17 mouse cellular contexts compared by ENCODE assay signal in genomic region chr15:31235794-31236548, GRCm38 (mm10). TPM values are rescaled to one million over a fixed set of nuclear protein-coding genes. Genes with fewer than 3 reads are reported as not detected.
DNase-seq lines count a peak whose midpoint lies in the region; ATAC-seq and TF ChIP-seq lines count a peak whose summit lies in the region.
"Had no signal": no experiment of that assay in that cellular context is flagged by ENCODE, and none has a peak within 500 bp of the region (broad histone marks: within the 10 kb centered on the region; RNA-seq: fewer than 3 reads in every experiment).

No protein-coding gene starts in this region.

- H3K36me3 ChIP-seq in stomach, embryonic 14.5 days (ENCODE audit: control insufficient read depth, insufficient read depth, low read length), result peaks cover 17% of the 10 kb centered on the region
- peaks cover 11% of the 10 kb centered on the region for H3K36me3 ChIP-seq in stomach, postnatal 0 days (ENCODE audit: control insufficient read depth, insufficient read depth, low read length)
- H3K36me3 ChIP-seq in kidney, embryonic 16.5 days (ENCODE audit: insufficient read depth, low read length), result peaks cover 29% of the 10 kb centered on the region
- H3K36me3 ChIP-seq in liver, embryonic 15.5 days (replicated peaks), result peaks cover 16% of the 10 kb centered on the region
- H3K36me3 ChIP-seq: heart, embryonic 15.5 days; neural tube, embryonic 12.5 days had no signal

- no peak for TF ChIP-seq CTCF in stomach, postnatal 0 days (IDR thresholded peaks at IDR 0.05; ENCODE audit: low read depth)

- no peak for ATAC-seq in stomach, embryonic 14.5 days (ENCODE audit: insufficient number of reproducible peaks, insufficient read depth, low FRiP score, low read depth)
- no peak for ATAC-seq in stomach, postnatal 0 days (ENCODE audit: low FRiP score, low TSS enrichment)
- peak; percentile 80 for ATAC-seq in kidney, embryonic 16.5 days (ENCODE audit: low FRiP score, low TSS enrichment)
- ATAC-seq in liver, embryonic 15.5 days (ENCODE audit: insufficient read depth), result peak; percentile 68

- H3K4me3 ChIP-seq in stomach, embryonic 14.5 days (ENCODE audit: low read depth, low read length), result no peak overlapping the region
- H3K4me3 ChIP-seq in stomach, postnatal 0 days (ENCODE audit: low read depth, low read length), result no peak overlapping the region
- no peak overlapping the region for H3K4me3 ChIP-seq in kidney, embryonic 16.5 days (ENCODE audit: low read length)
- H3K4me3 ChIP-seq in liver, embryonic 15.5 days (replicated peaks), result no peak overlapping the region
- H3K4me3 ChIP-seq: embryonic facial prominence, embryonic 15.5 days; heart, embryonic 15.5 days; hindbrain, embryonic 13.5 days; limb, embryonic 10.5 days; lung, embryonic 15.5 days; neural tube, embryonic 12.5 days had no signal

- no peaks in the 10 kb centered on the region for H3K9me3 ChIP-seq in stomach, embryonic 14.5 days (ENCODE audit: control insufficient read depth, low read depth, low read length)
- no peaks in the 10 kb centered on the region for H3K9me3 ChIP-seq in stomach, postnatal 0 days (ENCODE audit: control insufficient read depth, low read length)
- no peaks in the 10 kb centered on the region for H3K9me3 ChIP-seq in kidney, embryonic 16.5 days (ENCODE audit: low read length)
- H3K9me3 ChIP-seq in liver, embryonic 15.5 days (replicated peaks), result no peaks in the 10 kb centered on the region
- H3K9me3 ChIP-seq: embryonic facial prominence, embryonic 15.5 days; heart, embryonic 15.5 days; hindbrain, embryonic 13.5 days; limb, embryonic 10.5 days; lung, embryonic 15.5 days; neural tube, embryonic 12.5 days had no signal

- H3K27ac ChIP-seq in stomach, embryonic 14.5 days (ENCODE audit: low read length), result peak overlapping the region; percentile 21; the same call in 1 of the 2 replicates
- no peak overlapping the region for H3K27ac ChIP-seq in stomach, postnatal 0 days (replicated peaks)
- H3K27ac ChIP-seq in kidney, embryonic 16.5 days (ENCODE audit: low read length), result peak overlapping the region; percentile 76
- H3K27ac ChIP-seq in liver, embryonic 15.5 days (replicated peaks), result peak overlapping the region; percentile 60
- H3K27ac ChIP-seq: embryonic facial prominence, embryonic 15.5 days; hindbrain, embryonic 13.5 days; limb, embryonic 10.5 days; lung, embryonic 15.5 days; neural tube, embryonic 12.5 days had no signal

- WGBS in stomach, embryonic 14.5 days, result 80% methylated on average over 9 of the region's 9 CpGs
- 69% methylated on average over 9 of the region's 9 CpGs for WGBS in stomach, postnatal 0 days
- 71% methylated on average over 9 of the region's 9 CpGs for WGBS in kidney, embryonic 16.5 days
- WGBS in liver, embryonic 15.5 days (ENCODE audit: insufficient replicate concordance), result 62% methylated on average over 9 of the region's 9 CpGs

- TF ChIP-seq EP300 in stomach, postnatal 0 days (optimal IDR thresholded peaks at IDR 0.05), result no peak

- no peak overlapping the region for H3K4me2 ChIP-seq in stomach, embryonic 14.5 days (replicated peaks; ENCODE audit: low read depth, low read length)
- H3K4me2 ChIP-seq in stomach, postnatal 0 days (replicated peaks; ENCODE audit: low read depth), result no peak overlapping the region
- H3K4me2 ChIP-seq in kidney, embryonic 16.5 days (replicated peaks; ENCODE audit: low read depth, low read length), result 0 out of 2 replicates have a peak overlapping the region, but pooled peaks have one; percentile 6
- peak overlapping the region; percentile 9; the same call in 1 of the 2 replicates for H3K4me2 ChIP-seq in liver, embryonic 15.5 days
- H3K4me2 ChIP-seq: embryonic facial prominence, embryonic 15.5 days; heart, embryonic 15.5 days; hindbrain, embryonic 13.5 days; lung, embryonic 15.5 days; neural tube, embryonic 12.5 days had no signal

- H3K4me1 ChIP-seq in stomach, embryonic 14.5 days (ENCODE audit: control insufficient read depth, insufficient read depth, low read length), result no peaks in the 10 kb centered on the region
- H3K4me1 ChIP-seq in stomach, postnatal 0 days (replicated peaks; ENCODE audit: control insufficient read depth, insufficient read depth), result no peaks in the 10 kb centered on the region
- H3K4me1 ChIP-seq in kidney, embryonic 16.5 days (ENCODE audit: insufficient read depth, low read length), result peaks cover 17% of the 10 kb centered on the region
- H3K4me1 ChIP-seq in liver, embryonic 15.5 days (replicated peaks), result peaks cover 17% of the 10 kb centered on the region
- H3K4me1 ChIP-seq: embryonic facial prominence, embryonic 15.5 days; hindbrain, embryonic 13.5 days; neural tube, embryonic 12.5 days had no signal

- H3K9ac ChIP-seq in stomach, embryonic 14.5 days (replicated peaks; ENCODE audit: low read depth, low read length), result no peak overlapping the region
- no peak overlapping the region for H3K9ac ChIP-seq in stomach, postnatal 0 days (ENCODE audit: low read length)
- no peak overlapping the region for H3K9ac ChIP-seq in kidney, embryonic 16.5 days (replicated peaks; ENCODE audit: low read length)
- no peak overlapping the region for H3K9ac ChIP-seq in liver, embryonic 15.5 days
- H3K9ac ChIP-seq: embryonic facial prominence, embryonic 15.5 days; heart, embryonic 15.5 days; hindbrain, embryonic 13.5 days; lung, embryonic 15.5 days; neural tube, embryonic 12.5 days had no signal

- DNase-seq in stomach, postnatal 0 days (ENCODE audit: low spot score), result no peak
- no peak for DNase-seq in left cerebral cortex, postnatal 10 days (ENCODE audit: extremely low spot score in 1 of 2, low spot score in 2 of 2)
- DNase-seq in cerebellum, postnatal 14 days, result no peak
- DNase-seq in adrenal gland, adult 18-20 months (ENCODE audit: low spot score in 2 of 2), result no peak
- DNase-seq: adrenal gland, adult 8-10 months; cerebellum, adult 8-10 months; layer of hippocampus, postnatal 36 days; right cerebral cortex, postnatal 4 days had no signal

- H3K27me3 ChIP-seq in stomach, embryonic 14.5 days (ENCODE audit: control insufficient read depth, insufficient read depth, low read length), result no peaks in the 10 kb centered on the region
- H3K27me3 ChIP-seq in stomach, postnatal 0 days (ENCODE audit: control insufficient read depth, insufficient read depth, low read length), result no peaks in the 10 kb centered on the region
- H3K27me3 ChIP-seq in kidney, embryonic 16.5 days (ENCODE audit: insufficient read depth, low read length), result no peaks in the 10 kb centered on the region
- no peaks in the 10 kb centered on the region for H3K27me3 ChIP-seq in liver, embryonic 15.5 days
- H3K27me3 ChIP-seq: embryonic facial prominence, embryonic 15.5 days; heart, embryonic 15.5 days; hindbrain, embryonic 13.5 days; lung, embryonic 15.5 days; neural tube, embryonic 12.5 days had no signal

- intact Hi-C loops in left cerebral cortex, postnatal 10 days (cut with DNase I), result no loop called here

RNA-seq across cellular contexts. Expression of gene Dap, which starts 11.9 kb away (rescaled TPM):
- polyA plus RNA-seq in stomach, embryonic 14.5 days (2014; fragmentation: Nextera tagmentation; extraction: Ambion mirVana), result 98.8 and 107 TPM in 2 replicates
- polyA plus RNA-seq in stomach, postnatal 0 days (2015; fragmentation: Nextera tagmentation; extraction: Ambion mirVana), result 114 and 120 TPM in 2 replicates
- polyA plus RNA-seq in kidney, embryonic 16.5 days (2015; fragmentation: Nextera tagmentation; extraction: Ambion mirVana), result 78.3 and 89.7 TPM in 2 replicates
- 45.0 and 45.7 TPM in 2 replicates for polyA plus RNA-seq in liver, embryonic 15.5 days (2015; fragmentation: Nextera tagmentation; extraction: Ambion mirVana)
- total RNA-seq in left cerebral cortex, postnatal 10 days (2021), result 10 to 100 TPM; 10.0 to 11.7 TPM
- 10 to 100 TPM; 92.0 to 93.7 TPM for total RNA-seq in adrenal gland, adult 18-20 months (2021)

Comparison
In these comparisons a context has a peak if more than half of its experiments do, and no peak if none do; other contexts are left out.
1. ATAC-seq: peak in kidney, embryonic 16.5 days (single experiment) and liver, embryonic 15.5 days (single experiment); none in stomach, embryonic 14.5 days (single experiment) and stomach, postnatal 0 days (single experiment).
2. H3K4me2 ChIP-seq: peak in kidney, embryonic 16.5 days (single experiment) and liver, embryonic 15.5 days (single experiment); none in stomach, embryonic 14.5 days (single experiment) and stomach, postnatal 0 days (single experiment).